Mouse (Mus musculus) CH12.LX (cell line): ENCODE measurements at regions not wholly inside any gene's neighbourhood (a gene's known extent, or its start where the extent isn't known, plus 50 kb on each side); places are given as distances from the start of the nearest gene placed in this dataset.

Source experiments
- DNase-seq: peaks from one replicate; pipeline ENCODE4 v3.0.0-alpha.2; 2013; ENCODE audit errors: extremely low read depth
- H3K27ac ChIP-seq: 2 replicates; pipeline ENCODE4 v1.5.1; 2012; ENCODE audit warnings: low read depth, mild to moderate bottlenecking, control low read depth, moderate library complexity; ENCODE audit not compliant: insufficient read depth
- H3K27me3 ChIP-seq: replicated peaks from 2 replicates; pipeline ENCODE3; 2012; ENCODE audit warnings: inconsistent platforms
- H3K36me3 ChIP-seq, 2 experiments: replicated peaks in 1 of 2; 2 replicates each; pipeline versions ENCODE3 to v1.6.1; 2012; ENCODE audit warnings: inconsistent platforms in 1 of 2, low read length in 1 of 2, mild to moderate bottlenecking in 1 of 2, mixed read lengths in 1 of 2, moderate library complexity in 1 of 2; ENCODE audit not compliant: control insufficient read depth in 1 of 2, insufficient read depth in 1 of 2
- H3K4me1 ChIP-seq, 2 experiments: 2 replicates each; pipeline ENCODE4 v1.6.1; 2012; ENCODE audit warnings: inconsistent platforms in 1 of 2, moderate library complexity in 1 of 2; ENCODE audit not compliant: insufficient read depth in 2 of 2, control insufficient read depth in 1 of 2
- H3K4me2 ChIP-seq: 2 replicates; pipeline ENCODE4 v1.6.1; 2012; ENCODE audit warnings: low read depth, mild to moderate bottlenecking, control low read depth; ENCODE audit not compliant: poor library complexity, insufficient read depth, severe bottlenecking
- H3K4me3 ChIP-seq, 3 experiments: fragments of 150-350 bp in 1 of 3; sonication (generic) in 1 of 3; replicated peaks in 1 of 3; 2 replicates each; pipeline versions ENCODE3 to v1.5.1; 2011 to 2012; ENCODE audit warnings: low read depth in 2 of 3, low read length in 2 of 3, mild to moderate bottlenecking in 2 of 3, moderate library complexity in 2 of 3, control low read depth in 1 of 3, improper control_type of control experiment in 1 of 3, inconsistent platforms in 1 of 3, mixed read lengths in 1 of 3; ENCODE audit not compliant: poor library complexity in 1 of 3
- H3K79me2 ChIP-seq: replicated peaks from 2 replicates; pipeline ENCODE4 v1.6.1; 2012; ENCODE audit warnings: mild to moderate bottlenecking, moderate library complexity; ENCODE audit not compliant: control insufficient read depth, poor library complexity, insufficient read depth, severe bottlenecking; ENCODE audit errors: extremely low read depth
- H3K9ac ChIP-seq: 2 replicates; pipeline ENCODE4 v1.6.1; 2012; ENCODE audit warnings: low read depth, mild to moderate bottlenecking, control low read depth, moderate library complexity; ENCODE audit not compliant: insufficient read depth
- H3K9me3 ChIP-seq: replicated peaks from 2 replicates; pipeline ENCODE3; 2012; ENCODE audit warnings: low read length, inconsistent platforms, mixed read lengths
- CHD1 ChIP-seq: IDR thresholded peaks from 2 replicates; pipeline ENCODE4 v1.6.1; 2012; ENCODE audit warnings: low read depth, low read length, improper control_type of control experiment, inconsistent platforms
- CHD2 ChIP-seq: IDR thresholded peaks from 2 replicates; pipeline ENCODE4 v1.6.1; 2011; ENCODE audit warnings: low read length, improper control_type of control experiment
- E2F4 ChIP-seq: IDR thresholded peaks from 2 replicates; pipeline ENCODE4 v1.6.1; 2011; ENCODE audit warnings: low read depth, low read length, improper control_type of control experiment; ENCODE audit not compliant: insufficient replicate concordance
- ELF1 ChIP-seq: IDR thresholded peaks from 2 replicates; pipeline ENCODE4 v1.6.1; 2014; ENCODE audit warnings: low read depth, mild to moderate bottlenecking, inconsistent platforms, low read length, improper control_type of control experiment
- ETS1 ChIP-seq: conservative IDR thresholded peaks from 2 replicates; pipeline ENCODE4 v1.6.1; 2012; ENCODE audit warnings: low read depth, mild to moderate bottlenecking, inconsistent platforms, low read length, improper control_type of control experiment, moderate library complexity
- HCFC1 ChIP-seq: IDR thresholded peaks from 2 replicates; pipeline ENCODE4 v1.6.1; 2012; ENCODE audit warnings: low read depth, mild to moderate bottlenecking, inconsistent platforms, low read length, improper control_type of control experiment
- IRF4 ChIP-seq: IDR thresholded peaks from 2 replicates; pipeline ENCODE4 v1.6.1; 2014; ENCODE audit warnings: low read depth, mild to moderate bottlenecking, inconsistent platforms, low read length, improper control_type of control experiment
- JUN ChIP-seq: IDR thresholded peaks from 2 replicates; pipeline ENCODE4 v1.6.1; 2011; ENCODE audit warnings: low read depth, mild to moderate bottlenecking, low read length, improper control_type of control experiment, moderate library complexity; ENCODE audit not compliant: insufficient read depth
- JUND ChIP-seq: conservative IDR thresholded peaks from 2 replicates; pipeline ENCODE4 v1.6.1; 2011; ENCODE audit warnings: low read depth, low read length, improper control_type of control experiment
- MAZ ChIP-seq: IDR thresholded peaks from 2 replicates; pipeline ENCODE4 v1.6.1; 2012; ENCODE audit warnings: low read depth, mild to moderate bottlenecking, inconsistent platforms, low read length, improper control_type of control experiment, moderate library complexity
- MEF2A ChIP-seq: IDR thresholded peaks from 2 replicates; pipeline ENCODE4 v1.6.1; 2014; ENCODE audit warnings: low read depth, mild to moderate bottlenecking, inconsistent platforms, low read length, improper control_type of control experiment, borderline replicate concordance
- MXI1 ChIP-seq: IDR thresholded peaks from 2 replicates; pipeline ENCODE4 v1.6.1; 2011; ENCODE audit warnings: mild to moderate bottlenecking, low read depth, low read length, improper control_type of control experiment
- MYC ChIP-seq: IDR thresholded peaks from 2 replicates; pipeline ENCODE4 v1.6.1; 2011; ENCODE audit warnings: low read depth, mild to moderate bottlenecking, improper control_type of control experiment, low read length
- NELFE ChIP-seq: IDR thresholded peaks from 2 replicates; pipeline ENCODE4 v1.6.1; 2011; ENCODE audit warnings: low read depth, low read length, improper control_type of control experiment
- POLR2A ChIP-seq: IDR thresholded peaks from 2 replicates; pipeline ENCODE4 v1.6.1; 2011; ENCODE audit warnings: low read depth, mild to moderate bottlenecking, improper control_type of control experiment, low read length
- POLR2AphosphoS2 ChIP-seq: IDR thresholded peaks from 2 replicates; pipeline ENCODE4 v1.6.1; 2011; ENCODE audit warnings: low read depth, low read length, improper control_type of control experiment
- SMC3 ChIP-seq: IDR thresholded peaks from 2 replicates; pipeline ENCODE4 v1.6.1; 2011; ENCODE audit warnings: low read depth, low read length, improper control_type of control experiment
- TCF12 ChIP-seq: IDR thresholded peaks from 2 replicates; pipeline ENCODE4 v1.6.1; 2014; ENCODE audit warnings: low read depth, mild to moderate bottlenecking, inconsistent platforms, low read length, improper control_type of control experiment
- UBTF ChIP-seq: IDR thresholded peaks from 2 replicates; pipeline ENCODE4 v1.6.1; 2012; ENCODE audit warnings: low read depth, mild to moderate bottlenecking, inconsistent platforms, low read length, improper control_type of control experiment, moderate library complexity
- ZC3H11A ChIP-seq: IDR thresholded peaks from 2 replicates; pipeline ENCODE4 v1.6.1; 2012; ENCODE audit warnings: low read depth, mild to moderate bottlenecking, inconsistent platforms, low read length, improper control_type of control experiment
- ZKSCAN1 ChIP-seq: IDR thresholded peaks from 2 replicates; pipeline ENCODE4 v1.6.1; 2012; ENCODE audit warnings: low read depth, inconsistent platforms, low read length, improper control_type of control experiment, borderline replicate concordance
- ZNF384 ChIP-seq: IDR thresholded peaks from 2 replicates; pipeline ENCODE4 v1.6.1; 2012; ENCODE audit warnings: low read depth, low read length, improper control_type of control experiment, inconsistent platforms
- dilution Hi-C: fragments of 300-500 bp; cut with MboI; formaldehyde crosslinking; loops from 2 replicates; pipeline ENCODE4 v1.14.3; 2020; ENCODE audit warnings: low sequenced_read_pairs; ENCODE audit not compliant: extremely low pct_unique_long_range_greater_than_20kb, extremely low pct_ligation_motif_present
- in situ Hi-C: fragments of 300-500 bp; cut with MboI; formaldehyde crosslinking; loops from 3 replicates; pipeline ENCODE4 v1.14.3; 2019; ENCODE audit warnings: low sequenced_read_pairs, low pct_ligation_motif_present, low pct_unique_long_range_greater_than_20kb, mixed read lengths

GRCm38 (mm10) chr4:47593155-47593554, 118.7 kb downstream of the Sec61b start:
- no peak overlapping the region for H3K27ac ChIP-seq
- no peak overlapping the region for H3K4me3 ChIP-seq
- H3K27me3 ChIP-seq = peaks cover 4% of the 10 kb centered on the region
- H3K4me2 ChIP-seq = no peak overlapping the region
- no peak overlapping the region for H3K9ac ChIP-seq
- dilution Hi-C loops (no loop called here), in situ Hi-C loops (no loop called here)
- no peak for DNase-seq
- peaks cover 0 to 2% of the 10 kb centered on the region in 2 experiments; a peak in 1 of 4 replicates for H3K4me1 ChIP-seq
- TF ChIP-seq HCFC1 (no peak), CHD1 (no peak), TCF12 (no peak), UBTF (no peak), IRF4 (no peak), MEF2A (no peak), ZNF384 (no peak), ELF1 (no peak), ZC3H11A (no peak), JUND (no peak), MYC (no peak), SMC3 (no peak)
- H3K79me2 ChIP-seq = no peaks in the 10 kb centered on the region
- no peaks in the 10 kb centered on the region for H3K9me3 ChIP-seq
- H3K36me3 ChIP-seq = no peaks in the 10 kb centered on the region

GRCm38 (mm10) chr4:47594171-47594570, 119.7 kb downstream of the Sec61b start:
- H3K4me2 ChIP-seq = no peak overlapping the region
- TF ChIP-seq POLR2A (no peak), ZC3H11A (no peak), CHD2 (no peak), ZNF384 (no peak), MAZ (no peak), MEF2A (no peak), ZKSCAN1 (no peak), ETS1 (no peak), JUN (no peak), UBTF (no peak), E2F4 (no peak), NELFE (no peak), CHD1 (no peak), MXI1 (no peak), POLR2AphosphoS2 (no peak)
- no peak for DNase-seq
- peaks cover 2% of the 10 kb centered on the region for H3K27me3 ChIP-seq
- H3K4me1 ChIP-seq = no peaks in the 10 kb centered on the region
- dilution Hi-C loops (no loop called here), in situ Hi-C loops (no loop called here)
- no peak overlapping the region for H3K9ac ChIP-seq
- H3K36me3 ChIP-seq = no peaks in the 10 kb centered on the region
- H3K79me2 ChIP-seq = no peaks in the 10 kb centered on the region
- no peaks in the 10 kb centered on the region for H3K9me3 ChIP-seq
- H3K4me3 ChIP-seq = no peak overlapping the region
- no peak overlapping the region for H3K27ac ChIP-seq
